Comparison of ENCODE assay signal across 14 mouse cellular contexts in genomic region chr5:90641218-90641610, GRCm38 (mm10). TPM values are rescaled to one million over a fixed set of nuclear protein-coding genes. Genes with fewer than 3 reads are reported as not detected.
DNase-seq lines count a peak whose midpoint lies in the region; ATAC-seq and TF ChIP-seq lines count a peak whose summit lies in the region.
"Had no signal": no experiment of that assay in that cellular context is flagged by ENCODE, and none has a peak within 500 bp of the region (broad histone marks: within the 10 kb centered on the region; RNA-seq: fewer than 3 reads in every experiment).

No protein-coding gene starts in this region.

- 0 out of 2 replicates have a peak overlapping the region, but pooled peaks have one; percentile 89 for H3K4me2 ChIP-seq in hindbrain, embryonic 15.5 days
- no peak overlapping the region for H3K4me2 ChIP-seq in hindbrain, embryonic 11.5 days (replicated peaks; ENCODE audit: low read depth, low read length)
- 0 out of 2 replicates have a peak overlapping the region, but pooled peaks have one; percentile 14 for H3K4me2 ChIP-seq in lung, embryonic 16.5 days (ENCODE audit: low read depth, low read length)
- H3K4me2 ChIP-seq in liver, embryonic 11.5 days: peak overlapping the region; percentile 83
- peak overlapping the region; percentile 76 for H3K4me2 ChIP-seq in stomach, embryonic 15.5 days

- no peak for DNase-seq in hindbrain, embryonic 11.5 days (ENCODE audit: low spot score)
- DNase-seq in lung, postnatal 36 days: no peak
- DNase-seq in liver, embryonic 11.5 days (ENCODE audit: low spot score): no peak
- DNase-seq in testis, postnatal 10 days (ENCODE audit: low spot score): no peak
- DNase-seq in thymus, adult 2 months: no peak
- DNase-seq: gastrocnemius, postnatal 25 days; right cerebral cortex, adult 18-20 months had no signal

- no peak for TF ChIP-seq POLR2A in thymus, adult 2 months (IDR thresholded peaks at IDR 0.05; ENCODE audit: control insufficient read depth, extremely low read depth, insufficient read depth, low read length, poor library complexity)

- H3K36me3 ChIP-seq in hindbrain, embryonic 15.5 days: no peaks in the 10 kb centered on the region
- no peaks in the 10 kb centered on the region for H3K36me3 ChIP-seq in hindbrain, embryonic 11.5 days (ENCODE audit: control insufficient read depth, insufficient read depth, low read length)
- H3K36me3 ChIP-seq in lung, embryonic 16.5 days (ENCODE audit: control insufficient read depth, insufficient read depth, low read length): no peaks in the 10 kb centered on the region
- H3K36me3 ChIP-seq in liver, embryonic 11.5 days (ENCODE audit: control insufficient read depth, insufficient read depth, low read length): no peaks in the 10 kb centered on the region
- H3K36me3 ChIP-seq in stomach, embryonic 15.5 days: no peaks in the 10 kb centered on the region
- H3K36me3 ChIP-seq in thymus, adult 2 months (ENCODE audit: control insufficient read depth, insufficient read depth, low read length): no peaks in the 10 kb centered on the region
- H3K36me3 ChIP-seq: hindbrain, embryonic 13.5 days; neural tube, embryonic 13.5 days had no signal

- ATAC-seq in hindbrain, embryonic 15.5 days (ENCODE audit: low FRiP score, low read depth): no peak
- ATAC-seq in hindbrain, embryonic 11.5 days (ENCODE audit: low FRiP score): no peak
- ATAC-seq in lung, embryonic 16.5 days (ENCODE audit: low read depth): no peak
- ATAC-seq in liver, embryonic 11.5 days (replicated peaks; ENCODE audit: low FRiP score): peak; percentile 56; the same call in 1 of the 2 replicates
- ATAC-seq in stomach, embryonic 15.5 days (ENCODE audit: insufficient read depth, low FRiP score, low read depth): peak; percentile 29; the same call in 1 of the 2 replicates

- no peak overlapping the region for H3K27ac ChIP-seq in hindbrain, embryonic 15.5 days (replicated peaks)
- no peak overlapping the region for H3K27ac ChIP-seq in hindbrain, embryonic 11.5 days (ENCODE audit: low read depth, low read length)
- no peak overlapping the region for H3K27ac ChIP-seq in lung, embryonic 16.5 days (ENCODE audit: low read length)
- H3K27ac ChIP-seq in liver, embryonic 11.5 days (ENCODE audit: low read depth, low read length): peak overlapping the region; percentile 2; the same call in 1 of the 2 replicates
- peak overlapping the region; percentile 81 for H3K27ac ChIP-seq in stomach, embryonic 15.5 days
- no peak overlapping the region for H3K27ac ChIP-seq in thymus, adult 2 months (ENCODE audit: control insufficient read depth, insufficient read depth, low read length)
- H3K27ac ChIP-seq: hindbrain, embryonic 13.5 days; neural tube, embryonic 13.5 days had no signal

- no peak for TF ChIP-seq CTCF in thymus, adult 2 months (IDR thresholded peaks at IDR 0.05; ENCODE audit: borderline replicate concordance, control insufficient read depth, extremely low read depth, insufficient read depth, low read length, poor library complexity)

- H3K9ac ChIP-seq in hindbrain, embryonic 15.5 days: no peak overlapping the region
- no peak overlapping the region for H3K9ac ChIP-seq in hindbrain, embryonic 11.5 days (ENCODE audit: low read depth, low read length)
- no peak overlapping the region for H3K9ac ChIP-seq in lung, embryonic 16.5 days (ENCODE audit: low read length)
- H3K9ac ChIP-seq in liver, embryonic 11.5 days (ENCODE audit: low read depth, low read length): no peak overlapping the region
- no peak overlapping the region for H3K9ac ChIP-seq in stomach, embryonic 15.5 days

- H3K4me1 ChIP-seq in hindbrain, embryonic 15.5 days (replicated peaks): no peaks in the 10 kb centered on the region; the same call in none of the 2 replicates
- H3K4me1 ChIP-seq in hindbrain, embryonic 11.5 days (replicated peaks; ENCODE audit: control insufficient read depth, insufficient read depth, low read length): no peaks in the 10 kb centered on the region
- peaks cover 9% of the 10 kb centered on the region for H3K4me1 ChIP-seq in lung, embryonic 16.5 days (replicated peaks; ENCODE audit: control insufficient read depth, insufficient read depth, low read length)
- peaks cover 3% of the 10 kb centered on the region for H3K4me1 ChIP-seq in liver, embryonic 11.5 days (replicated peaks; ENCODE audit: control insufficient read depth, insufficient read depth, low read length)
- 0 out of 2 replicates have a peak, but pooled peaks cover 8% of the 10 kb centered on the region for H3K4me1 ChIP-seq in stomach, embryonic 15.5 days
- no peaks in the 10 kb centered on the region for H3K4me1 ChIP-seq in thymus, adult 2 months (replicated peaks; ENCODE audit: control insufficient read depth, insufficient read depth, low read length)

- H3K4me3 ChIP-seq in hindbrain, embryonic 15.5 days: no peak overlapping the region
- H3K4me3 ChIP-seq in hindbrain, embryonic 11.5 days (ENCODE audit: low read depth, low read length): no peak overlapping the region
- no peak overlapping the region; the same call in 1 of the 2 replicates for H3K4me3 ChIP-seq in lung, embryonic 16.5 days (ENCODE audit: low read length)
- 0 out of 2 replicates have a peak overlapping the region, but pooled peaks have one; percentile 12 for H3K4me3 ChIP-seq in liver, embryonic 11.5 days (ENCODE audit: low read depth, low read length)
- peak overlapping the region; percentile 45; the same call in 1 of the 2 replicates for H3K4me3 ChIP-seq in stomach, embryonic 15.5 days (replicated peaks)
- no peak overlapping the region for H3K4me3 ChIP-seq in thymus, adult 2 months (ENCODE audit: control insufficient read depth, insufficient read depth, low read length)

- no peaks in the 10 kb centered on the region for H3K9me3 ChIP-seq in hindbrain, embryonic 15.5 days
- no peaks in the 10 kb centered on the region for H3K9me3 ChIP-seq in hindbrain, embryonic 11.5 days (ENCODE audit: control insufficient read depth, low read length)
- no peaks in the 10 kb centered on the region for H3K9me3 ChIP-seq in lung, embryonic 16.5 days (ENCODE audit: control insufficient read depth, low read length)
- no peaks in the 10 kb centered on the region for H3K9me3 ChIP-seq in liver, embryonic 11.5 days (ENCODE audit: control insufficient read depth, low read length)
- no peaks in the 10 kb centered on the region for H3K9me3 ChIP-seq in stomach, embryonic 15.5 days
- H3K9me3 ChIP-seq: hindbrain, embryonic 13.5 days; megakaryocyte, embryonic 14.5 days; neural tube, embryonic 13.5 days had no signal

- WGBS in hindbrain, embryonic 15.5 days: 77% methylated on average over 10 of the region's 10 CpGs
- 76% methylated on average over 10 of the region's 10 CpGs for WGBS in hindbrain, embryonic 11.5 days
- WGBS in lung, embryonic 16.5 days: 31% methylated on average over 10 of the region's 10 CpGs
- WGBS in liver, embryonic 11.5 days: 56% methylated on average over 10 of the region's 10 CpGs
- WGBS in stomach, embryonic 15.5 days: 32% methylated on average over 10 of the region's 10 CpGs
- WGBS in thymus, adult 2 months: 87% methylated on average over 10 of the region's 10 CpGs

- H3K27me3 ChIP-seq in hindbrain, embryonic 15.5 days: no peaks in the 10 kb centered on the region
- H3K27me3 ChIP-seq in hindbrain, embryonic 11.5 days (ENCODE audit: control insufficient read depth, insufficient read depth, low read length): no peaks in the 10 kb centered on the region
- H3K27me3 ChIP-seq in lung, embryonic 16.5 days (ENCODE audit: control insufficient read depth, insufficient read depth, low read depth, low read length): no peaks in the 10 kb centered on the region
- H3K27me3 ChIP-seq in liver, embryonic 11.5 days (replicated peaks; ENCODE audit: control insufficient read depth, insufficient read depth, low read length): no peaks in the 10 kb centered on the region
- no peaks in the 10 kb centered on the region for H3K27me3 ChIP-seq in stomach, embryonic 15.5 days (replicated peaks)
- H3K27me3 ChIP-seq in thymus, adult 2 months (ENCODE audit: control insufficient read depth, insufficient read depth, low read length): no peaks in the 10 kb centered on the region
- H3K27me3 ChIP-seq: Patski had no signal

RNA-seq across cellular contexts. Expression of gene Rassf6, which starts 0.8 kb away (rescaled TPM):
- polyA plus RNA-seq in hindbrain, embryonic 15.5 days (2015; fragmentation: Nextera tagmentation; extraction: Ambion mirVana): 2.4 TPM in 2 replicates
- 0.29 and 1.2 TPM in 2 replicates for polyA plus RNA-seq in hindbrain, embryonic 11.5 days (2014; fragmentation: Nextera tagmentation; extraction: Ambion mirVana)
- polyA plus RNA-seq in lung, embryonic 16.5 days (2015; fragmentation: Nextera tagmentation; extraction: Ambion mirVana): 4.0 and 4.1 TPM in 2 replicates
- 6.2 and 6.3 TPM in 2 replicates for polyA plus RNA-seq in liver, embryonic 11.5 days (2014; fragmentation: Nextera tagmentation; extraction: Ambion mirVana)
- 12.2 and 12.8 TPM in 2 replicates for polyA plus RNA-seq in stomach, embryonic 15.5 days (2015; fragmentation: Nextera tagmentation; extraction: Ambion mirVana)
- polyA plus RNA-seq in thymus, adult 2 months (2012; rRNA removed): 1.1 and 2.0 TPM in 2 replicates

Comparison
In these comparisons a context has a peak if more than half of its experiments do, and no peak if none do; other contexts are left out.
1. ATAC-seq: peak in liver, embryonic 11.5 days (single experiment) and stomach, embryonic 15.5 days (single experiment); none in hindbrain, embryonic 15.5 days (single experiment), hindbrain, embryonic 11.5 days (single experiment) and lung, embryonic 16.5 days (single experiment).
2. H3K27ac ChIP-seq: peak in liver, embryonic 11.5 days (single experiment) and stomach, embryonic 15.5 days (single experiment); none in hindbrain, embryonic 15.5 days (single experiment), hindbrain, embryonic 11.5 days (single experiment), lung, embryonic 16.5 days (single experiment) and thymus, adult 2 months (single experiment).
3. H3K4me3 ChIP-seq: peak in liver, embryonic 11.5 days (single experiment) and stomach, embryonic 15.5 days (single experiment); none in hindbrain, embryonic 15.5 days (single experiment), hindbrain, embryonic 11.5 days (single experiment), lung, embryonic 16.5 days (single experiment) and thymus, adult 2 months (single experiment).